Mouse (Mus musculus): ENCODE results near the gene Uba1y.

DNA sequence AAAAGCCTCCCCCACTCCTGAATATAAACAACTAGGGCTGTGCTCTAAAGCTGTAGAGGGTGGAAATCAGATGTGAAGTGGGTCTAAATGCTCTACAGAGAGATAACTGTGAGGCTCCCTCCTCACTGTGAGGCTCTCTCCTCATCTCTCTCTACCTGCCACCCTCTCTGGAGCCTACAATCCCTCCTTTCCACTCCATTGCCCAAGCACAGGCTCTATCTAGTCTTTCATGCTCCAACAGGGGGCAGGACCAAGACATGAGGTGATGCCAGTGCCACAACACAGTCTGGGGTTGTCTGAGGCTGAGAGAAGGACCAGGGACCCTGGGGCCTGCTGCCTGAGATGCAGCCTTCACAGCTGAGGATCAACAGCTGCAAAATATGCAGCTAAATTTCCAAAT, 54.0 kb downstream of the Uba1y start:
- TF ChIP-seq POLR2A (IDR thresholded peaks at IDR 0.05; ENCODE audit: borderline replicate concordance, low read depth, low read length) (no peak), CTCF (IDR thresholded peaks at IDR 0.05; ENCODE audit: low read depth, low read length) (no peak)

All from bone marrow macrophage, adult 2 months (primary cell).